Mouse (Mus musculus): ENCODE data around the gene Slc23a4. TPM values are rescaled to one million over a fixed set of nuclear protein-coding genes. Genes with fewer than 3 reads are reported as not detected.

Gene Slc23a4
- total RNA-seq, 1 experiment = 2.1 TPM

DNA sequence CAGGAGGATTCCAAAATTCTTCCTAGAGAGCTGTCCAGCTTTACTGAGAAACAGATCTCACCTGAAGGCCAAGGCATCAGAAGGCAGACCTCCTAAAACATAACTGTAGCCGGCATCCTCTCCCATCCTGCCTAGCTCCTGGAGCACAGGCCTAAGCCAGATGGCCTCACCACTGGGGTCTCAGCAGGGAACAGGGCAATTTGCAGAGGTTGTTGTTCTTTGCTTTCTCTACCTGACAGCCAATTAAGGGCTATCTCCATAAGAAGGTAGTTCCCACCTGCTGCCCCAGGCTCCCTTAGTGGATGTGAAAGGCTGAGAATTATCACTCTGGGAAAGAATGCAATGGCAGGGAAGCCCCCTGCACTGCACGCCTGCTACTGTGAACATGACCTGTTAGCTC, 87.2 kb downstream of the Slc23a4 start:
- H3K27ac ChIP-seq (ENCODE audit: insufficient read depth, low read depth, low read length, poor library complexity, severe bottlenecking) = no peak overlapping the region
- no peak for TF ChIP-seq ZC3H11A (IDR thresholded peaks at IDR 0.05; ENCODE audit: borderline replicate concordance, low read depth, low read length)
- no peak for TF ChIP-seq MAFK (IDR thresholded peaks at IDR 0.05; ENCODE audit: insufficient read depth, low read depth, low read length)
- no peak for TF ChIP-seq ZNF384 (IDR thresholded peaks at IDR 0.05; ENCODE audit: low read depth, low read length)
- no peak for TF ChIP-seq CHD2 (IDR thresholded peaks at IDR 0.05; ENCODE audit: low read depth, low read length)
- TF ChIP-seq HCFC1 (IDR thresholded peaks at IDR 0.05; ENCODE audit: borderline replicate concordance, insufficient read depth, low read length) = no peak
- no peak for DNase-seq (ENCODE audit: low read depth, low spot score)
- no peak overlapping the region for H3K9ac ChIP-seq (ENCODE audit: insufficient read depth, low read depth, low read length, poor library complexity, severe bottlenecking)
- no peaks in the 10 kb centered on the region for H3K9me3 ChIP-seq (ENCODE audit: control insufficient read depth, insufficient read depth, low read depth, low read length)
- H3K4me3 ChIP-seq (ENCODE audit: insufficient read depth in 1 of 2, low read depth in 1 of 2, low read length in 2 of 2, poor library complexity in 1 of 2, severe bottlenecking in 1 of 2) = no peak overlapping the region
- in situ Hi-C loops (cut with MboI; ENCODE audit: low sequenced_read_pairs in 2 of 2, unreplicated experiment in 2 of 2) = no loop called here
- no peaks in the 10 kb centered on the region; a peak in 2 of 4 replicates for H3K4me1 ChIP-seq (ENCODE audit: control insufficient read depth in 2 of 2, insufficient read depth in 2 of 2, low read length in 2 of 2, poor library complexity in 1 of 2)
- peaks cover 24% of the 10 kb centered on the region for H3K36me3 ChIP-seq (ENCODE audit: control insufficient read depth, insufficient read depth, low read length, poor library complexity, severe bottlenecking)

DNA sequence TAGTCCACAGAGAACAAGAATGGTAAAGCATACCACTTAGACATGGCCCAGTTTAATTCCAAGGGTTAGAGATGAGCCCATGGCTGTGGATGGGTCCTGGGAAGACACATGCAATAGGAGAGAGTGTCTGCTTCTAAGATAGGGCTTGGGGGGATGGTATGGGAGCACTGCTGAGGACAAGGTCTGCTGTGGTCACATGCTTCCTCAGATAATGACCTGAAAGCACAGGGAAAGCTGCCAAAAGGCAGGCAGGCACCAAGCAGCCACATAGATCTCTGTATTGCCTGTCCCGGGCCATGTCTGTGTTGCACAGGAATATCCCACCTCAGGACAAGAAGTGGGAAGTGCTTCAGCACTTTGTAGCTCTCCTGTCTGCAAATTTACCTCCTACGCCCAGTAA, 89.1 kb downstream of the Slc23a4 start:
- no peak overlapping the region for H3K27ac ChIP-seq (ENCODE audit: insufficient read depth, low read depth, low read length, poor library complexity, severe bottlenecking)
- no peak for DNase-seq (ENCODE audit: low read depth, low spot score)

DNA sequence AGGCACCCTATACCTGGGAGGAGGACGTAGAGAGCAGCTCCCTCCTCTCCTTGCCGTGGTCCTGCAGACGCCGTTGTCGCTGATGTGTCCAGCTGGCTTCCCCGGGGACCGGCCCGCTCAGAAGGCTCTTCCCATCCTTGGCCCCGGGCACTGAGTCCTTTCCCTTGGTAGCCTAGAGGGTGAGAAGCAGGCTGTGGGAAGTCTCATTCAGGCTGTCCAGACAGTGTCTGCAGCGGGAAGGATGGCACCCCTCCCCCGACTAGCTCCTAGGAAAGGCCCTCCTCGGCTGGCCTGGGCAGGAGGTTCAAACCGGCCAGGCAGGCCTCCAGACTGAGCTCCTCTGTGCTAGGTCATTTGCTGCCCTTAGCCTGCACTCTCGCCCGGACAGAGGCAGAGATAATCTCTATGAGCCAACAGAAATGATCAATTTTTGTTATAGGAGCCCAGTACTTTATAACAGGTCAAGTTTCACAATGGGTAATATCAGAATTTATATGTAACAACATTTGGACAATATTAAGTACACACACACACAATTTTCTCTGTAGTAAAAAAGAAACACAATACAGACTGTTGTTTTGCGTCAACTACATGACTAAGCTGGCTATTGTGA, 91.9 kb downstream of the Slc23a4 start:
- H3K9me3 ChIP-seq (ENCODE audit: control insufficient read depth, insufficient read depth, low read depth, low read length) = no peaks in the 10 kb centered on the region
- TF ChIP-seq HCFC1 (IDR thresholded peaks at IDR 0.05; ENCODE audit: borderline replicate concordance, insufficient read depth, low read length) = no peak
- no peak for TF ChIP-seq ZC3H11A (IDR thresholded peaks at IDR 0.05; ENCODE audit: borderline replicate concordance, low read depth, low read length)
- TF ChIP-seq CHD2 (IDR thresholded peaks at IDR 0.05; ENCODE audit: low read depth, low read length) = no peak
- TF ChIP-seq ZNF384 (IDR thresholded peaks at IDR 0.05; ENCODE audit: low read depth, low read length) = no peak
- no peak for TF ChIP-seq MAFK (IDR thresholded peaks at IDR 0.05; ENCODE audit: insufficient read depth, low read depth, low read length)
- no peak overlapping the region for H3K4me3 ChIP-seq (ENCODE audit: insufficient read depth in 1 of 2, low read depth in 1 of 2, low read length in 2 of 2, poor library complexity in 1 of 2, severe bottlenecking in 1 of 2)
- in situ Hi-C loops (cut with MboI; ENCODE audit: low sequenced_read_pairs in 2 of 2, unreplicated experiment in 2 of 2) = no loop called here
- no peak overlapping the region for H3K9ac ChIP-seq (ENCODE audit: insufficient read depth, low read depth, low read length, poor library complexity, severe bottlenecking)
- DNase-seq (ENCODE audit: low read depth, low spot score) = no peak
- peaks cover 17% of the 10 kb centered on the region; the same call in 1 of the 2 replicates for H3K36me3 ChIP-seq (ENCODE audit: control insufficient read depth, insufficient read depth, low read length, poor library complexity, severe bottlenecking)
- peaks cover 0 to 6% of the 10 kb centered on the region in 2 experiments; a peak in 3 of 4 replicates for H3K4me1 ChIP-seq (ENCODE audit: control insufficient read depth in 2 of 2, insufficient read depth in 2 of 2, low read length in 2 of 2, poor library complexity in 1 of 2)
- H3K27ac ChIP-seq (ENCODE audit: insufficient read depth, low read depth, low read length, poor library complexity, severe bottlenecking) = no peak overlapping the region

More for the DNA sequence above, 89.1 kb downstream of the Slc23a4 start:
- H3K4me3 ChIP-seq (ENCODE audit: insufficient read depth in 1 of 2, low read depth in 1 of 2, low read length in 2 of 2, poor library complexity in 1 of 2, severe bottlenecking in 1 of 2) = no peak overlapping the region
- H3K4me1 ChIP-seq (ENCODE audit: control insufficient read depth in 2 of 2, insufficient read depth in 2 of 2, low read length in 2 of 2, poor library complexity in 1 of 2) = no peaks in the 10 kb centered on the region; a peak in 2 of 4 replicates
- in situ Hi-C loops (cut with MboI; ENCODE audit: low sequenced_read_pairs in 2 of 2, unreplicated experiment in 2 of 2) = no loop called here
- no peak overlapping the region for H3K9ac ChIP-seq (ENCODE audit: insufficient read depth, low read depth, low read length, poor library complexity, severe bottlenecking)
- TF ChIP-seq ZC3H11A (IDR thresholded peaks at IDR 0.05; ENCODE audit: borderline replicate concordance, low read depth, low read length) = no peak
- TF ChIP-seq MAFK (IDR thresholded peaks at IDR 0.05; ENCODE audit: insufficient read depth, low read depth, low read length) = no peak
- no peak for TF ChIP-seq CHD2 (IDR thresholded peaks at IDR 0.05; ENCODE audit: low read depth, low read length)
- no peak for TF ChIP-seq ZNF384 (IDR thresholded peaks at IDR 0.05; ENCODE audit: low read depth, low read length)
- no peak for TF ChIP-seq HCFC1 (IDR thresholded peaks at IDR 0.05; ENCODE audit: borderline replicate concordance, insufficient read depth, low read length)
- no peaks in the 10 kb centered on the region for H3K9me3 ChIP-seq (ENCODE audit: control insufficient read depth, insufficient read depth, low read depth, low read length)
- H3K36me3 ChIP-seq (ENCODE audit: control insufficient read depth, insufficient read depth, low read length, poor library complexity, severe bottlenecking) = peaks cover 22% of the 10 kb centered on the region; the same call in 1 of the 2 replicates

DNA sequence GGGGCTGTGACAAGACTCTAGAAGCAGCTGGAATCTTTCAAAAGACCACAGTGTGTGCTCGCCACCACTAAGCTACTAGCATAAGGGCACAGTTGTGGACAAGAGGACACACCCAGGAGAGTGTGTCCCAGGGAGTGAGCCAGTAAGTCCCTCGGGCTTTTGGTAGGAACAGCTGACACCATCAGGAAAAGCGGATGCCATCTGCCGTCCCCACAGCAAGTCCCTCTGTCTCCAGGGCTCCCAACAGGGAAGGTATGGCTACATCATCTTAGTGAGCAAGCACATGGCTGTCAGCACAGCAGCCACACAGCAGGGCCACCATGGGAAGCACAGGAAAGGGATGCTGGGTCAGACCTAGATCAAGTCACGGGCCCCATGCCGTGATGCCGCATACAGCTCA, 92.6 kb downstream of the Slc23a4 start:
- no peak for TF ChIP-seq ZNF384 (IDR thresholded peaks at IDR 0.05; ENCODE audit: low read depth, low read length)
- TF ChIP-seq HCFC1 (IDR thresholded peaks at IDR 0.05; ENCODE audit: borderline replicate concordance, insufficient read depth, low read length) = no peak
- no peak for TF ChIP-seq MAFK (IDR thresholded peaks at IDR 0.05; ENCODE audit: insufficient read depth, low read depth, low read length)
- no peak for TF ChIP-seq CHD2 (IDR thresholded peaks at IDR 0.05; ENCODE audit: low read depth, low read length)
- TF ChIP-seq ZC3H11A (IDR thresholded peaks at IDR 0.05; ENCODE audit: borderline replicate concordance, low read depth, low read length) = no peak
- DNase-seq (ENCODE audit: low read depth, low spot score) = no peak
- Histone ChIP-seq H3K27ac (ENCODE audit: insufficient read depth, low read depth, low read length, poor library complexity, severe bottlenecking) (no peak overlapping the region), H3K9me3 (ENCODE audit: control insufficient read depth, insufficient read depth, low read depth, low read length) (no peaks in the 10 kb centered on the region), H3K4me1 (ENCODE audit: control insufficient read depth in 2 of 2, insufficient read depth in 2 of 2, low read length in 2 of 2, poor library complexity in 1 of 2) (peaks cover 0 to 6% of the 10 kb centered on the region in 2 experiments; a peak in 3 of 4 replicates), H3K9ac (ENCODE audit: insufficient read depth, low read depth, low read length, poor library complexity, severe bottlenecking) (no peak overlapping the region), H3K4me3 (ENCODE audit: insufficient read depth in 1 of 2, low read depth in 1 of 2, low read length in 2 of 2, poor library complexity in 1 of 2, severe bottlenecking in 1 of 2) (no peak overlapping the region), H3K36me3 (ENCODE audit: control insufficient read depth, insufficient read depth, low read length, poor library complexity, severe bottlenecking) (peaks cover 19% of the 10 kb centered on the region; the same call in 1 of the 2 replicates)
- in situ Hi-C loops (cut with MboI; ENCODE audit: low sequenced_read_pairs in 2 of 2, unreplicated experiment in 2 of 2) = no loop called here

Other genes with a start within 250 kb of the Slc23a4 start
- 1.3 and 2.6 TPM in 2 replicates for gene Agbl3, start 208.0 kb downstream of the Slc23a4 start, total RNA-seq (2012; rRNA removed)
- 0.74 and 1.8 TPM in 2 replicates for gene Tmem140, start 125.3 kb downstream of the Slc23a4 start, total RNA-seq (2012; rRNA removed)
- gene Cyren, start 110.3 kb downstream of the Slc23a4 start, total RNA-seq (2012; rRNA removed) = 2.9 and 4.3 TPM in 2 replicates
- gene Wdr91, start 77.5 kb downstream of the Slc23a4 start, total RNA-seq (2012; rRNA removed) = 20.4 and 22.6 TPM in 2 replicates
- 5.1 and 23.8 TPM in 2 replicates for gene Stra8, start 68.2 kb downstream of the Slc23a4 start, total RNA-seq (2012; rRNA removed)
- gene Cnot4, start 145.3 kb upstream of the Slc23a4 start, total RNA-seq (2012; rRNA removed) = 16.9 and 18.8 TPM in 2 replicates
- gene Nup205, start 189.0 kb upstream of the Slc23a4 start, total RNA-seq (2012; rRNA removed) = 108 and 117 TPM in 2 replicates